Mouse (Mus musculus) heart, embryonic 12.5 days (tissue): ENCODE results near the gene Mroh3. TPM values are rescaled to one million over a fixed set of nuclear protein-coding genes. Genes with fewer than 3 reads are reported as not detected.

Source experiments
- ATAC-seq: fragments of 200-750 bp; cut with Nextera tagmentation; 2 replicates; pipeline ENCODE4 v1.8.0; 2017; ENCODE audit warnings: moderate TSS enrichment, moderate library complexity; ENCODE audit not compliant: insufficient number of reproducible peaks, low FRiP score
- H3K27ac ChIP-seq: fragments of 300-500 bp; sonication (generic); 2 replicates; pipeline ENCODE4 v1.5.1; 2016; ENCODE audit warnings: mild to moderate bottlenecking, moderate library complexity; ENCODE audit not compliant: poor library complexity, severe bottlenecking
- H3K27me3 ChIP-seq: fragments of 300-500 bp; sonication (generic); replicated peaks from 2 replicates; pipeline ENCODE4 v1.6.1; 2016; ENCODE audit warnings: mild to moderate bottlenecking, moderate library complexity
- H3K36me3 ChIP-seq: fragments of 300-500 bp; sonication (generic); 2 replicates; pipeline ENCODE4 v1.6.1; 2016; ENCODE audit warnings: mild to moderate bottlenecking, moderate library complexity
- H3K4me1 ChIP-seq: fragments of 300-500 bp; sonication (generic); replicated peaks from 2 replicates; pipeline ENCODE4 v1.6.1; 2016; ENCODE audit warnings: mild to moderate bottlenecking
- H3K4me2 ChIP-seq: fragments of 300-500 bp; sonication (generic); 2 replicates; pipeline ENCODE4 v1.6.1; 2016; ENCODE audit warnings: mild to moderate bottlenecking, moderate library complexity
- H3K4me3 ChIP-seq: fragments of 300-500 bp; sonication (generic); 2 replicates; pipeline ENCODE4 v1.5.1; 2016; ENCODE audit warnings: mild to moderate bottlenecking
- H3K9ac ChIP-seq: fragments of 300-500 bp; sonication (generic); 2 replicates; pipeline ENCODE4 v1.6.1; 2016; ENCODE audit warnings: mild to moderate bottlenecking, moderate library complexity
- H3K9me3 ChIP-seq: fragments of 300-500 bp; sonication (generic); replicated peaks from 2 replicates; pipeline ENCODE4 v1.6.1; 2016; ENCODE audit warnings: mild to moderate bottlenecking, moderate library complexity
- WGBS: fragments of 180-500 bp; shearing (Covaris S2); methylation state at CpG from one replicate; pipeline ENCODE4 v1.1.7; 2016; 5-methylcytosine and 5-hydroxymethylcytosine counted together
- polyA plus RNA-seq: library from polyadenylated mRNA; unstranded; fragments of >200 nt; fragmentation: Nextera tagmentation; extraction: Ambion mirVana; gene quantifications from 2 replicates; pipeline ENCODE4 v1.2.1, GENCODE M21; 2016

The Mroh3 gene
- polyA plus RNA-seq, 1 experiment from 2014 or later: not detected

DNA sequence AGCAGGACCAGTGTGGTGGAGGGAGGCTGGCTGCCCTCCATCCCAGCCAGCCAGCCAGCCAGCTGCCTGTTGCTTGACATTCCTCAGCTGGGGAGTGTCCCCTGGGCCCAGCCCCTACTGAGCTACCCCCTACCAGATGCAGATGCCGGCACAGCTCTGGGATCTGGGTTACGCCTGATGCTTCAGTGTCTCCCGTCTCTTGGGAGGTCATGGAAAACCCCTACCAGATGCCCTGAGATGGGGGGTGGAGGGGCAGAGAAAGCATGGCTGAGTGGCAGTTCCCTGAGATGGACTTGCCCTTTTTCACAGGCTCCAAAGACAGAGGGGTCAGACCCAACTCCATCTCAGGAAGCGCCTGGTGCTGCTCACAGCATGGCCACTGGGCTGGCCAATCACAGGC lies 76.1 kb downstream of the Mroh3 start:
- Histone ChIP-seq H3K4me1 (peaks cover 92% of the 10 kb centered on the region), H3K36me3 (no peaks in the 10 kb centered on the region), H3K27ac (0 out of 2 replicates have a peak overlapping the region, but pooled peaks have one; percentile 83), H3K9ac (no peak overlapping the region), H3K9me3 (no peaks in the 10 kb centered on the region), H3K4me3 (no peak overlapping the region), H3K4me2 (no peak overlapping the region), H3K27me3 (no peaks in the 10 kb centered on the region)
- 45% methylated on average over 4 of the region's 4 CpGs for WGBS
- ATAC-seq: no peak

- Histone ChIP-seq H3K9me3 (no peaks in the 10 kb centered on the region), H3K4me2 (no peak overlapping the region), H3K9ac (no peak overlapping the region), H3K36me3 (no peaks in the 10 kb centered on the region), H3K27me3 (no peaks in the 10 kb centered on the region), H3K27ac (no peak overlapping the region), H3K4me3 (no peak overlapping the region), H3K4me1 (peaks cover 87% of the 10 kb centered on the region)
- WGBS: 76% methylated on average over 6 of the region's 6 CpGs
- no peak for ATAC-seq
Observed at GRCm38 (mm10) chr1:136135777-136136444, 76.7 kb downstream of the Mroh3 start.

GRCm38 (mm10) chr1:136135046-136135445 lies 77.6 kb downstream of the Mroh3 start:
- Histone ChIP-seq H3K36me3 (no peaks in the 10 kb centered on the region), H3K9me3 (no peaks in the 10 kb centered on the region), H3K27ac (no peak overlapping the region), H3K9ac (no peak overlapping the region), H3K4me1 (peaks cover 90% of the 10 kb centered on the region), H3K27me3 (no peaks in the 10 kb centered on the region), H3K4me2 (no peak overlapping the region), H3K4me3 (no peak overlapping the region)
- no peak for ATAC-seq
- 25% methylated on average over 1 of the region's 1 CpGs for WGBS

DNA sequence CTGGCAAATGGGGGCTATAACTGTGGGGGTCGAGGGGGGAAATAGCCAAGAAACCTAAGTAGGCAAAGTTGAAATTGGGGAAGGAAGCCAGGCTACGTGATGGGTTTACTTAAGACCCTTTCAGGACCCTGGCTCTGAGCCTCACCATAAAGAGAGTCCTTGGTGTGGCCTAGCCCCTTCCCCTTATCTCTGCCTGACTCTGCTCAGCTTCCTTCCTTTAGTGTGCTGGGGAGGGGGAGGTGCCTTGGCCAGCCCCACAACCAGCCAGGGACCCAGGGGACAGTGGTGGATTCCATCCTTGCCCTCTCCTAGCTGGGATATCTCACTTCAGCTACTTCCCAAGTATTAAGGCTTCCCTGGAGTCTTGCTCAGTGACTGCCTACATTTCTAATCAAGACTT lies 78.1 kb downstream of the Mroh3 start:
- Histone ChIP-seq H3K9me3 (no peaks in the 10 kb centered on the region), H3K27ac (no peak overlapping the region), H3K9ac (no peak overlapping the region; the same call in 1 of the 2 replicates), H3K4me1 (peaks cover 90% of the 10 kb centered on the region), H3K4me3 (no peak overlapping the region), H3K4me2 (peak overlapping the region; percentile 22; the same call in 1 of the 2 replicates), H3K36me3 (no peaks in the 10 kb centered on the region), H3K27me3 (no peaks in the 10 kb centered on the region)
- no peak for ATAC-seq
- WGBS: 37% methylated on average over 2 of the region's 2 CpGs

- peak overlapping the region; percentile 96 for H3K4me2 ChIP-seq
- no peaks in the 10 kb centered on the region for H3K9me3 ChIP-seq
- no peak overlapping the region for H3K9ac ChIP-seq
- ATAC-seq: no peak
- no peaks in the 10 kb centered on the region for H3K36me3 ChIP-seq
- peaks cover 90% of the 10 kb centered on the region for H3K4me1 ChIP-seq
- no peaks in the 10 kb centered on the region for H3K27me3 ChIP-seq
- no peak overlapping the region for H3K27ac ChIP-seq
- no peak overlapping the region for H3K4me3 ChIP-seq
- 52% methylated on average over 13 of the region's 13 CpGs for WGBS
Observed at GRCm38 (mm10) chr1:136133570-136134240, 78.9 kb downstream of the Mroh3 start.

DNA sequence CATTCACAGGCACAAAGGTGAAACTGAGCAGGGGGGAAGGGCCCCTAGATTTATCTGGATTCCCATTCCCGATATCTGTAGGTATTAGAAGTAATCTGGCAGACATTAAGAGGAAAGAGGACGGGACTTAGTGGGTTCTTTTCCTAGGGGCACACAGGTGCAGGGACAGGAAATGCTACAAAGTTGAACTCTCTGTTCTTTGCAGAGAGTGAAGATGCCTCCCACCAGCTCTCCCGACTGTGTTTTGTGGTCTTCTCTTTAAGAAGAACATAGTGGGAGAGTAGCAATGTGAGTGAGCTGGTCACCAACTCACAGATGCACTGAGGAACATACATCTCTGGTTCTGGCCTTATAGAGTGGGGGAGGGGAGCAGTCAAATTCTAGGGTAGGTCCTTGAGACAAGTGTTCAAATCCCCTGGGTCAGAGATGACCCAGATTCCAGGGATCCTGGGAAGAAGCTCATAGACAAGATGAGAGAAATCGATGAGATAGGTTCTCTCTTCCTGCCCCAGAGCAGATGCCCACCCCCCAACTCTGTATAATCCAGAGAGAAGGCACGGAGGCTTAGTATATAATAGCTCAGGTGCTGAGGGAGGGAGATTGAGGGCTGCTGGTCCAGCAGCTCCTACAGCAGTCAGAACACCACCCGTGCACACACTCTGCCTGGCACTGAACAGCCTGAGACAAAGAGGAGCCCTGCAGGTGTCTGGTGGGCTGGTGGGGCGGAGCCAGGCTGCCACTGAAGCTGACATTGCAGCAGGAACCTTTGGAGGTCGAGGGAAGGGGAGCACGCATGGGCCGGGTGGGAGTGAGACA lies 80.0 kb downstream of the Mroh3 start:
- no peak overlapping the region for H3K27ac ChIP-seq
- no peaks in the 10 kb centered on the region for H3K9me3 ChIP-seq
- H3K4me2 ChIP-seq: peak overlapping the region; percentile 96
- H3K4me1 ChIP-seq: peaks cover 88% of the 10 kb centered on the region
- ATAC-seq: no peak
- H3K9ac ChIP-seq: no peak overlapping the region
- peak overlapping the region; percentile 74 for H3K4me3 ChIP-seq
- no peaks in the 10 kb centered on the region for H3K36me3 ChIP-seq
- WGBS: 48% methylated on average over 10 of the region's 10 CpGs
- no peaks in the 10 kb centered on the region for H3K27me3 ChIP-seq

Other genes with a start within 250 kb of the Mroh3 start
- 0.06 TPM in 1 of 2 replicates, not detected in the other for gene Igfn1, start 206.5 kb downstream of the Mroh3 start, polyA plus RNA-seq
- 126 and 131 TPM in 2 replicates for gene Tmem9, start 204.7 kb downstream of the Mroh3 start, polyA plus RNA-seq
- gene Ascl5, start 162.0 kb downstream of the Mroh3 start, polyA plus RNA-seq: not detected in 2 replicates
- 0.57 and 0.78 TPM in 2 replicates for gene Cacna1s, start 160.1 kb downstream of the Mroh3 start, polyA plus RNA-seq
- 3.3 and 3.4 TPM in 2 replicates for gene Kif21b, start 81.4 kb downstream of the Mroh3 start, polyA plus RNA-seq
- 1.3 and 1.6 TPM in 2 replicates for gene Inava, start 21.4 kb upstream of the Mroh3 start, polyA plus RNA-seq
- gene Gpr25, start 48.0 kb upstream of the Mroh3 start, polyA plus RNA-seq: not detected in 2 replicates
- gene Camsap2, start 133.3 kb upstream of the Mroh3 start, polyA plus RNA-seq: 11.9 and 13.2 TPM in 2 replicates
- gene Ddx59, start 202.4 kb upstream of the Mroh3 start, polyA plus RNA-seq: 12.5 and 12.8 TPM in 2 replicates